Mouse (Mus musculus) liver, embryonic 16.5 days (tissue): ENCODE data around the gene Focad. TPM values are rescaled to one million over a fixed set of nuclear protein-coding genes. Genes with fewer than 3 reads are reported as not detected.
"Not testable (repeated sequence)": the region's sequence is repeated elsewhere in the genome, so short reads cannot be mapped to it uniquely, and the experiment has no call there.

ENCODE experiments used
- ATAC-seq: fragments of 200-750 bp; cut with Nextera tagmentation; 2 replicates; pipeline ENCODE4 v1.8.0; 2017; ENCODE audit warnings: low read depth, mild to moderate bottlenecking, moderate number of reproducible peaks, moderate library complexity
- H3K27ac ChIP-seq: fragments of 300-500 bp; sonication (generic); 2 replicates; pipeline ENCODE4 v1.5.1; 2014; ENCODE audit warnings: mild to moderate bottlenecking, low read length
- H3K27me3 ChIP-seq: fragments of 300-500 bp; sonication (generic); 2 replicates; pipeline ENCODE4 v1.6.1; 2014; ENCODE audit warnings: low read depth, low read length, mixed read lengths; ENCODE audit not compliant: control insufficient read depth, insufficient read depth
- H3K36me3 ChIP-seq: fragments of 300-500 bp; sonication (generic); 2 replicates; pipeline ENCODE4 v1.6.1; 2014; ENCODE audit warnings: mild to moderate bottlenecking; ENCODE audit not compliant: control insufficient read depth, insufficient read depth
- H3K4me1 ChIP-seq: fragments of 300-500 bp; sonication (generic); 2 replicates; pipeline ENCODE4 v1.6.1; 2014; ENCODE audit warnings: low read depth, low read length, mixed read lengths; ENCODE audit not compliant: control insufficient read depth
- H3K4me2 ChIP-seq: fragments of 300-500 bp; sonication (generic); 2 replicates; pipeline ENCODE4 v1.6.1; 2014; ENCODE audit warnings: low read depth, low read length, mixed read lengths
- H3K4me3 ChIP-seq: fragments of 300-500 bp; sonication (generic); 2 replicates; pipeline ENCODE4 v1.5.1; 2014; ENCODE audit warnings: low read depth, mild to moderate bottlenecking, low read length
- H3K9ac ChIP-seq: fragments of 300-500 bp; sonication (generic); 2 replicates; pipeline ENCODE4 v1.6.1; 2014; ENCODE audit warnings: low read depth, low read length
- H3K9me3 ChIP-seq: fragments of 300-500 bp; sonication (generic); replicated peaks from 2 replicates; pipeline ENCODE4 v1.6.1; 2016; ENCODE audit warnings: low read length; ENCODE audit not compliant: control insufficient read depth
- WGBS: fragments of 180-500 bp; shearing (Covaris S2); extraction: QIAGEN DNeasy Blood & Tissue Kit; methylation state at CpG from one replicate; pipeline ENCODE4 v1.1.7; 2014; ENCODE audit not compliant: insufficient replicate concordance; 5-methylcytosine and 5-hydroxymethylcytosine counted together
- polyA plus RNA-seq: library from polyadenylated mRNA; unstranded; fragments of >200 nt; fragmentation: Nextera tagmentation; extraction: Ambion mirVana; gene quantifications from 2 replicates; pipeline ENCODE4 v1.2.1, GENCODE M21; 2015

Gene Focad
- polyA plus RNA-seq, 1 experiment from 2014 or later: 8.7 TPM

- H3K4me3 ChIP-seq: no peak overlapping the region
- H3K27ac ChIP-seq: no peak overlapping the region
- H3K9ac ChIP-seq: no peak overlapping the region
- H3K9me3 ChIP-seq: no peaks in the 10 kb centered on the region
- H3K4me1 ChIP-seq: no peaks in the 10 kb centered on the region
- H3K4me2 ChIP-seq: no peak overlapping the region
- H3K36me3 ChIP-seq: no peaks in the 10 kb centered on the region
- 80% methylated on average over 6 of the region's 6 CpGs for WGBS
- ATAC-seq: no peak
- H3K27me3 ChIP-seq: no peaks in the 10 kb centered on the region
Observed at GRCm38 (mm10) chr4:88369951-88370350, 275.5 kb downstream of the Focad start.

GRCm38 (mm10) chr4:88370819-88371218, 276.4 kb downstream of the Focad start:
- Histone ChIP-seq H3K27me3 (no peaks in the 10 kb centered on the region), H3K36me3 (no peaks in the 10 kb centered on the region), H3K4me1 (no peaks in the 10 kb centered on the region), H3K4me2 (no peak overlapping the region), H3K4me3 (no peak overlapping the region), H3K9ac (no peak overlapping the region), H3K9me3 (no peaks in the 10 kb centered on the region), H3K27ac (no peak overlapping the region)
- no peak for ATAC-seq
- 76% methylated on average over 8 of the region's 8 CpGs for WGBS

- Histone ChIP-seq H3K27me3 (no peaks in the 10 kb centered on the region), H3K27ac (no peak overlapping the region), H3K9ac (no peak overlapping the region), H3K9me3 (no peaks in the 10 kb centered on the region), H3K36me3 (no peaks in the 10 kb centered on the region), H3K4me1 (no peaks in the 10 kb centered on the region), H3K4me2 (no peak overlapping the region), H3K4me3 (no peak overlapping the region)
- 70% methylated on average over 18 of the region's 18 CpGs for WGBS
- no peak for ATAC-seq
Observed at GRCm38 (mm10) chr4:88372293-88373224, 278.1 kb downstream of the Focad start.

- Histone ChIP-seq H3K9me3 (no peaks in the 10 kb centered on the region), H3K36me3 (no peaks in the 10 kb centered on the region)
Observed at GRCm38 (mm10) chr4:88390036-88390435, 295.6 kb downstream of the Focad start.

GRCm38 (mm10) chr4:88390596-88390995, 296.2 kb downstream of the Focad start:
- not testable (repeated sequence) for H3K9ac ChIP-seq, ATAC-seq
- 35% methylated on average over 1 of the region's 1 CpGs for WGBS

More at GRCm38 (mm10) chr4:88390036-88390435, 295.6 kb downstream of the Focad start:
- H3K4me2 ChIP-seq: no peak overlapping the region
- H3K27me3 ChIP-seq: no peaks in the 10 kb centered on the region
- H3K27ac ChIP-seq: no peak overlapping the region
- H3K9ac ChIP-seq: no peak overlapping the region
- no peaks in the 10 kb centered on the region for H3K4me1 ChIP-seq
- WGBS: 31% methylated on average over 1 of the region's 1 CpGs
- ATAC-seq: no peak
- no peak overlapping the region for H3K4me3 ChIP-seq

GRCm38 (mm10) chr4:88395717-88396116, 301.3 kb downstream of the Focad start:
- Histone ChIP-seq H3K4me3 (no peak overlapping the region), H3K4me1 (no peaks in the 10 kb centered on the region), H3K27ac (no peak overlapping the region), H3K9ac (no peak overlapping the region), H3K4me2 (no peak overlapping the region), H3K27me3 (no peaks in the 10 kb centered on the region), H3K36me3 (no peaks in the 10 kb centered on the region), H3K9me3 (no peaks in the 10 kb centered on the region)
- ATAC-seq: no peak
- WGBS: 26% methylated on average over 3 of the region's 3 CpGs

More at GRCm38 (mm10) chr4:88390596-88390995, 296.2 kb downstream of the Focad start:
- H3K4me1 ChIP-seq, H3K9me3 ChIP-seq, H3K4me2 ChIP-seq, H3K27ac ChIP-seq, H3K4me3 ChIP-seq, H3K36me3 ChIP-seq, H3K27me3 ChIP-seq: not testable (repeated sequence)

- Histone ChIP-seq H3K36me3 (no peaks in the 10 kb centered on the region), H3K4me3 (no peak overlapping the region), H3K27me3 (no peaks in the 10 kb centered on the region), H3K9ac (no peak overlapping the region), H3K4me2 (no peak overlapping the region), H3K4me1 (no peaks in the 10 kb centered on the region), H3K9me3 (no peaks in the 10 kb centered on the region), H3K27ac (no peak overlapping the region)
- no peak for ATAC-seq
- WGBS: 67% methylated on average over 6 of the region's 6 CpGs
Observed at GRCm38 (mm10) chr4:88396995-88397521, 302.6 kb downstream of the Focad start.

GRCm38 (mm10) chr4:88400302-88400991, 306.0 kb downstream of the Focad start:
- Histone ChIP-seq H3K4me3 (no peak overlapping the region), H3K27me3 (no peaks in the 10 kb centered on the region), H3K27ac (no peak overlapping the region), H3K36me3 (no peaks in the 10 kb centered on the region), H3K4me2 (no peak overlapping the region), H3K9ac (no peak overlapping the region), H3K9me3 (no peaks in the 10 kb centered on the region), H3K4me1 (no peaks in the 10 kb centered on the region)
- WGBS: 62% methylated on average over 9 of the region's 9 CpGs
- no peak for ATAC-seq

GRCm38 (mm10) chr4:88400992-88401313, 306.5 kb downstream of the Focad start:
- Histone ChIP-seq H3K4me1 (no peaks in the 10 kb centered on the region), H3K9ac (no peak overlapping the region), H3K36me3 (no peaks in the 10 kb centered on the region), H3K27ac (no peak overlapping the region), H3K4me2 (no peak overlapping the region), H3K27me3 (no peaks in the 10 kb centered on the region), H3K9me3 (no peaks in the 10 kb centered on the region), H3K4me3 (no peak overlapping the region)
- ATAC-seq: no peak
- WGBS: 73% methylated on average over 7 of the region's 7 CpGs
